In genomic region chr19:18979996-18980395, GRCm38 (mm10) we compare ENCODE assay signal across 26 mouse cellular contexts.
"Had no signal": no experiment of that assay in that cellular context is flagged by ENCODE, and none has a peak within 500 bp of the region (broad histone marks: within the 10 kb centered on the region; RNA-seq: fewer than 3 reads in every experiment).

No protein-coding gene starts in this region.

- H3K9ac ChIP-seq: heart, embryonic 13.5 days; heart, embryonic 15.5 days; hindbrain, embryonic 14.5 days; kidney, embryonic 15.5 days; limb, embryonic 13.5 days; limb, embryonic 15.5 days; liver, embryonic 12.5 days; liver, embryonic 14.5 days had no signal

- H3K4me1 ChIP-seq: heart, embryonic 13.5 days; heart, embryonic 15.5 days; kidney, embryonic 15.5 days; limb, embryonic 13.5 days; limb, embryonic 15.5 days; liver, embryonic 12.5 days had no signal

- H3K27me3 ChIP-seq: heart, embryonic 13.5 days; heart, embryonic 15.5 days; kidney, embryonic 15.5 days; limb, embryonic 13.5 days; limb, embryonic 15.5 days; liver, embryonic 12.5 days had no signal

- ATAC-seq: hindbrain, postnatal 0 days; intestine, embryonic 16.5 days; liver, embryonic 12.5 days had no signal

- H3K9me3 ChIP-seq: heart, embryonic 13.5 days; heart, embryonic 15.5 days; kidney, embryonic 15.5 days; limb, embryonic 13.5 days; limb, embryonic 15.5 days; liver, embryonic 12.5 days had no signal

- H3K4me3 ChIP-seq: heart, adult 2 months; heart, embryonic 13.5 days; heart, embryonic 15.5 days; kidney, embryonic 15.5 days; limb, embryonic 13.5 days; limb, embryonic 15.5 days; liver, embryonic 12.5 days had no signal

- H3K4me2 ChIP-seq: heart, embryonic 11.5 days; heart, embryonic 13.5 days; heart, embryonic 15.5 days; hindbrain, embryonic 14.5 days; kidney, embryonic 15.5 days; limb, embryonic 13.5 days; limb, embryonic 15.5 days; liver, embryonic 12.5 days had no signal

- H3K27ac ChIP-seq: heart, adult 2 months; heart, embryonic 13.5 days; heart, embryonic 15.5 days; hindbrain, embryonic 14.5 days; hindbrain, postnatal 0 days; kidney, embryonic 15.5 days; kidney, postnatal 0 days; limb, embryonic 13.5 days; limb, embryonic 15.5 days; liver, embryonic 12.5 days; liver, embryonic 14.5 days had no signal

- DNase-seq: gastrocnemius, postnatal 14 days; gastrocnemius, postnatal 36 days; heart, adult 11 months; heart, adult 2 months; heart, postnatal 14 days; heart, postnatal 36 days; kidney, adult 11 months; kidney, adult 2 months; kidney, adult 9 months; kidney, postnatal 14 days; kidney, postnatal 36 days; layer of hippocampus, adult 9-11 months; layer of hippocampus, postnatal 36 days; left cerebral cortex, postnatal 4 days had no signal

- H3K36me3 ChIP-seq: heart, embryonic 13.5 days; heart, embryonic 15.5 days; kidney, embryonic 15.5 days; limb, embryonic 13.5 days; limb, embryonic 15.5 days; liver, embryonic 12.5 days had no signal
